14 mouse cellular contexts compared by ENCODE assay signal in genomic region chr13:9187156-9187555, GRCm38 (mm10).
DNase-seq lines count a peak whose midpoint lies in the region; ATAC-seq lines count a peak whose summit lies in the region.
"Had no signal": no experiment of that assay in that cellular context is flagged by ENCODE, and none has a peak within 500 bp of the region (broad histone marks: within the 10 kb centered on the region; RNA-seq: fewer than 3 reads in every experiment).

No protein-coding gene starts in this region.

- H3K4me2 ChIP-seq in embryonic facial prominence, embryonic 14.5 days (ENCODE audit: low read depth, low read length), result no peak overlapping the region
- peak overlapping the region; percentile 29; the same call in 1 of the 2 replicates for H3K4me2 ChIP-seq in forebrain, embryonic 14.5 days (ENCODE audit: low read length)
- H3K4me2 ChIP-seq in hindbrain, embryonic 16.5 days (ENCODE audit: low read length), result peak overlapping the region; percentile 41
- H3K4me2 ChIP-seq: liver, embryonic 11.5 days; stomach, embryonic 15.5 days had no signal

- no peak overlapping the region for H3K9ac ChIP-seq in embryonic facial prominence, embryonic 14.5 days (ENCODE audit: low read depth, low read length)
- H3K9ac ChIP-seq in forebrain, embryonic 14.5 days (ENCODE audit: low read length), result no peak overlapping the region
- H3K9ac ChIP-seq in hindbrain, embryonic 16.5 days (ENCODE audit: low read depth, low read length), result no peak overlapping the region
- H3K9ac ChIP-seq: stomach, embryonic 15.5 days had no signal

- whole genome bisulfite sequencing in embryonic facial prominence, embryonic 14.5 days, result 52% methylated on average over 7 of the region's 7 CpGs
- 61% methylated on average over 7 of the region's 7 CpGs for WGBS in embryonic facial prominence, embryonic 10.5 days
- WGBS in forebrain, embryonic 14.5 days, result 24% methylated on average over 7 of the region's 7 CpGs
- WGBS in hindbrain, embryonic 16.5 days, result 38% methylated on average over 7 of the region's 7 CpGs

- DNase-seq in embryonic facial prominence, embryonic 14.5 days (ENCODE audit: low spot score), result peak; percentile 51
- no peak for DNase-seq in embryonic facial prominence, embryonic 10.5 days (ENCODE audit: low spot score)
- DNase-seq in left cerebral cortex, postnatal 4 days, result peak; percentile 20
- DNase-seq in left cerebral cortex, adult 8-10 months (ENCODE audit: low spot score in 2 of 2), result no peak
- DNase-seq in forebrain, embryonic 14.5 days (ENCODE audit: low spot score), result no peak
- no peak for DNase-seq in gastrocnemius, postnatal 14 days
- DNase-seq: adrenal gland, adult 2 months; heart, postnatal 10 days; thymus, postnatal 25 days had no signal

- no peaks in the 10 kb centered on the region for H3K27me3 ChIP-seq in embryonic facial prominence, embryonic 14.5 days (replicated peaks; ENCODE audit: control insufficient read depth, insufficient read depth, low read length)
- H3K27me3 ChIP-seq in embryonic facial prominence, embryonic 10.5 days (replicated peaks; ENCODE audit: low read depth, poor library complexity, severe bottlenecking), result no peaks in the 10 kb centered on the region
- no peaks in the 10 kb centered on the region for H3K27me3 ChIP-seq in forebrain, embryonic 14.5 days (replicated peaks; ENCODE audit: control insufficient read depth, insufficient read depth, low read length)
- no peaks in the 10 kb centered on the region for H3K27me3 ChIP-seq in hindbrain, embryonic 16.5 days (replicated peaks; ENCODE audit: control insufficient read depth, insufficient read depth, low read length)
- H3K27me3 ChIP-seq: stomach, embryonic 15.5 days had no signal

- intact Hi-C loops in left cerebral cortex, postnatal 4 days (cut with DNase I), result loop anchor here (10.0 kb wide), 2 partner anchors 278 to 448 kb away; no protein-coding TSS in a partner anchor
- intact Hi-C loops in gastrocnemius, postnatal 14 days (cut with DNase I; ENCODE audit: low total_unique reads), result loop anchor here (5.0 to 10.0 kb wide), 3 partner anchors 280 to 660 kb away; no protein-coding TSS in a partner anchor

- H3K36me3 ChIP-seq in embryonic facial prominence, embryonic 14.5 days (ENCODE audit: control insufficient read depth, insufficient read depth, low read length), result no peaks in the 10 kb centered on the region
- no peaks in the 10 kb centered on the region for H3K36me3 ChIP-seq in embryonic facial prominence, embryonic 10.5 days (replicated peaks)
- H3K36me3 ChIP-seq in forebrain, embryonic 14.5 days (ENCODE audit: control insufficient read depth, insufficient read depth, low read length), result no peaks in the 10 kb centered on the region
- no peaks in the 10 kb centered on the region for H3K36me3 ChIP-seq in hindbrain, embryonic 16.5 days (ENCODE audit: control insufficient read depth, insufficient read depth, low read length)
- H3K36me3 ChIP-seq: stomach, embryonic 15.5 days had no signal

- H3K9me3 ChIP-seq in embryonic facial prominence, embryonic 14.5 days (ENCODE audit: control insufficient read depth, low read length), result no peaks in the 10 kb centered on the region
- no peaks in the 10 kb centered on the region for H3K9me3 ChIP-seq in embryonic facial prominence, embryonic 10.5 days
- H3K9me3 ChIP-seq in forebrain, embryonic 14.5 days (replicated peaks; ENCODE audit: control insufficient read depth, low read length), result no peaks in the 10 kb centered on the region
- H3K9me3 ChIP-seq in hindbrain, embryonic 16.5 days (ENCODE audit: control insufficient read depth, low read length), result no peaks in the 10 kb centered on the region
- H3K9me3 ChIP-seq: stomach, embryonic 15.5 days had no signal

- H3K4me3 ChIP-seq in embryonic facial prominence, embryonic 14.5 days (ENCODE audit: low read depth, low read length), result no peak overlapping the region
- no peak overlapping the region for H3K4me3 ChIP-seq in embryonic facial prominence, embryonic 10.5 days
- H3K4me3 ChIP-seq in forebrain, embryonic 14.5 days (ENCODE audit: low read depth, low read length), result no peak overlapping the region
- no peak overlapping the region for H3K4me3 ChIP-seq in hindbrain, embryonic 16.5 days (ENCODE audit: low read length)
- H3K4me3 ChIP-seq: megakaryocyte, embryonic 14.5 days; stomach, embryonic 15.5 days had no signal

- H3K27ac ChIP-seq in embryonic facial prominence, embryonic 14.5 days (replicated peaks; ENCODE audit: low read depth, low read length), result no peak overlapping the region
- no peak overlapping the region for H3K27ac ChIP-seq in embryonic facial prominence, embryonic 10.5 days (replicated peaks)
- H3K27ac ChIP-seq in forebrain, embryonic 14.5 days (ENCODE audit: low read depth, low read length), result no peak overlapping the region
- no peak overlapping the region for H3K27ac ChIP-seq in hindbrain, embryonic 16.5 days (ENCODE audit: low read depth, low read length)
- H3K27ac ChIP-seq: stomach, embryonic 15.5 days had no signal

- H3K4me1 ChIP-seq in embryonic facial prominence, embryonic 14.5 days (ENCODE audit: control insufficient read depth, insufficient read depth, low read length), result no peaks in the 10 kb centered on the region
- H3K4me1 ChIP-seq in embryonic facial prominence, embryonic 10.5 days, result peaks cover 31% of the 10 kb centered on the region
- H3K4me1 ChIP-seq in forebrain, embryonic 14.5 days (ENCODE audit: control insufficient read depth, insufficient read depth, low read length), result 0 out of 2 replicates have a peak, but pooled peaks cover 6% of the 10 kb centered on the region
- H3K4me1 ChIP-seq in hindbrain, embryonic 16.5 days (ENCODE audit: control insufficient read depth, insufficient read depth, low read depth, low read length), result peaks cover 11% of the 10 kb centered on the region

- ATAC-seq in embryonic facial prominence, embryonic 14.5 days (ENCODE audit: low read depth), result peak; percentile 41; the same call in 1 of the 2 replicates
- ATAC-seq in forebrain, embryonic 14.5 days, result no peak
- ATAC-seq in hindbrain, embryonic 16.5 days, result peak; percentile 28; the same call in 1 of the 2 replicates
- ATAC-seq: intestine, postnatal 0 days had no signal

Comparison
In these comparisons a context has a peak if more than half of its experiments do, and no peak if none do; other contexts are left out.
1. DNase-seq: peak in embryonic facial prominence, embryonic 14.5 days (single experiment) and left cerebral cortex, postnatal 4 days (single experiment); none in embryonic facial prominence, embryonic 10.5 days (single experiment), left cerebral cortex, adult 8-10 months (0 of 2), forebrain, embryonic 14.5 days (single experiment) and gastrocnemius, postnatal 14 days (single experiment).